Mouse (Mus musculus): ENCODE data around the gene Ndufv2.
"Not testable (repeated sequence)": the region's sequence is repeated elsewhere in the genome, so short reads cannot be mapped to it uniquely, and the experiment has no call there.

Gene Ndufv2

DNA sequence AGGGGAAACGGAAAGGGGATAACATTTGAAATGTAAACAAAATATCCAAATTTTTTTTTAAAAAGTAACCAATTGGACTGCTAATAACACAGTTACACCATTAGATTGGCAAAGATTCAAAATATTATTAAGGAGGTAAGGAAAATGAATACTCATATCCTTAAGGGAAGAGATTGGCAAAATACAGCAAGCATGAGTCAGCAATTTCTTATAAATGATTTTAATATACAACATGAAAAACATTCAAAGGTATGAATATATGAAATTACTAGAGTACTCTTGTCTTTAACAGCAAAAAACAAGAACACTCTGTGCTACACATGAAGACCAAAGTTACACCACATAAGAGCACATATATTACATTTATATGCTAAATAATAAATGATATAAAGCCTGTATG, 16.3 kb downstream of the Ndufv2 start:
- no peak for DNase-seq (ENCODE audit: low spot score in 2 of 2)

DNA sequence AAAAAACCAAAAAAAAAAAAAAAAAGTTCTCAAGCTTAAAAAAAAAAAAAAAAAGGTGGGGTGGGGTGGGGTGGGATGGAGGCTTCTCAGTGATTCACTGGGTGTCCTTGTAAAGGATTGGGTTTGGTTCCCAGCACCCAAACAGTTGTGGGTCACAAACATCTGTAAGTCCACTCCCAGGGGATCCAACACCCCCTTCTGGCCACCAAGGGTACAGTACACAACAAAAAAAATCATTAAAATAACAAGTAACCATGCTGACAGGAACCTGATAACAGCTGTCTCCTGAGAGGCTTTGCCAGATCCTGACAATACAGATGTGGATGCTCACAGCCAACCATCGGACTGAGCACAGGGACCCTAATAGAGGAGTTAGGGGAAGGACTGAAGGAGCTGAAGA, 16.9 kb downstream of the Ndufv2 start:
- DNase-seq (ENCODE audit: low spot score in 2 of 2), result no peak

DNA sequence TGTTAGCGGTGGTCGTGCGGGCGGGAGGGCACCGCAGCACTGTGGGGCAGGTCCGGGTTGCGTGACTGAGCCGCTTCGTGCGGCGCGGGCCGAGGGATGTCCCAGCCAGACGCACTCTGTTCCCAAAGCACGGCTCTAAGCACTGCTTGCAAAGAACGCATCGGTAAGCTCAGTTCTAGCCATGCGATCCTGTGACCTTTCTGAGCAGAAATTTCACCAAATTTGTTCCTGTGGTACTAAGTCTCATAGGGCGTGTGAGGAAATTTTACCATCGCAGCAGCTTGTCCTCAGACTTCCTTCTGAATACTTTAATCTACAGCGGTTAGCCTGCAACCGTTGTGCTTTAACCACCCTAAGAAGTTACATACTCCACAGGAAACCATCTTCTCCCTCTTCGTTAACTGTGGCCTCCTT, 23.9 kb downstream of the Ndufv2 start:
- no peak for DNase-seq (ENCODE audit: low spot score in 2 of 2)

DNA sequence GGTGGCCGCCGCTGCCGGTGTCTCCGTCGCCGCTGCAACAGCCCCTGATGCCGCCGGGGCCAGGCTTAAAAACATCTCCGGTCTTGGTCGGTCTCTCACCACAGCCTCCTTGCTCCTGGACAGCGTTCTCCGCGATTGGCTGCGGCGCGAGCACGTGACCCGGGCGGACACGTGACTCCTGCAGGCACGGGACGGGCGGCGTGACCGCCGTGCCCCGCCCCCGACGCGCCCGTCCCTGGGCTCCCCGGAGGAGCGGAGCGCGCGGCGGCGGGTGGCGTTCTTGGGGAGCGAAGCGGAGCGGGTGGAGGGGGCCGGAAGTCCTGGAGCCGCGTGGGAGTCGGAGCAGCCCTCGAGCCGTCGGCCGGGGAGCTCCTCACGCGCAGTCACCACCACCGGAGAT, 24.4 kb downstream of the Ndufv2 start, which contains the start of gene Ankrd12:
Gene Ankrd12 (minus strand): TSS at position 156 of the 400 bp plus-strand sequence.
- peak; percentile 94 to 96 for DNase-seq (ENCODE audit: low spot score in 2 of 2)

DNA sequence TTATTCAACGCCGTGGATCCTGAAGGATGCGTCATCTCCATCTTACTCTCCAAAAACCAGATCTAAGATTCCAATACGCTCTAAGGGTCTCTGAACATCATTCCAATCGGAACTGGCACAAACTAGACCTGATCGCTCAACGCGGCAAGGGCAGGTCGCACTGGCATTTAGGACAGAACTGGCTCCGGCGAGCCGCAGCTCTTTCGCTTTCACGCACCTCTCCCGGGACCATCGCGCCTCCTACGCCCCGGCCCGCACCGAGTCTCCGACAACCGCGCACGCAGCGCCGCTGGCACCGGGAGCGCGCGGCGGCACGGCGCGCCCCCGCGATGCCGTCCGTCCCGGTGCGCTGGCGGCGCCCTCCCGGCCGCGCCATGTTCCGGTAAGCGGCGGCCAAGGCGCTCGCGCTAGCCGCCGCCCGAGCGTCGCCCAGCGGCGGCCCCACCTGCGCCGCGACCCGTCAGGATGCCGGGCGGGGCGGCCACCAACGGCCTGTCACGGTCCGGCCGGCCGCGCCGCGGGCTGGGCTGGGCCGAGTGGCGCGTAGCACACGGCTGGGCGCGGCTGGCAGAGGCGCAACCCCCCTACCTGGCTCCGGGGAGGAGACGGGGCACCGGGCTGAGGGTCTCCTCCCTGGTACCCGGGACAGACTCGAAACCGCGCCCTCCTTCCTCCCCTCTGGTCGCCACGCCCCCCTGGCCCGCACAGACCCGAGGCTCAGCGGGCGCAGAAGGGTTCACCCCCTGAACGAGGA, 25.0 kb downstream of the Ndufv2 start:
- DNase-seq (ENCODE audit: low spot score in 2 of 2), result peak; percentile 49 to 80

DNA sequence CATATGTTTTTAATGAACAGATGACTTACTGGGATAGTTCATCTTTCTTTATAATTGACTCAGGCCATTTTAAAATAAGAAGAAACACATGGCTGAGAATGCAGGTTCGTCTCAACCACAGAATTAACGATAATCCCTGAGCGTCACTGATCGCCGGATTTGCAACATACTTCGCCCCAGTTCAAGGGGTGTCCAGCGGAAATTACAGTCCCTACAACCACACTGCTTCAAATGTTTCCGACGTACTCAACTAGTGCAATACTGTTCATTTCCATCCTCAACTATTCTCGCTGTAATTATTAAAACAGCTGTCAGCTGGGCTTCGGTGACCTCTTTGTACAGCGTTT, 25.6 kb downstream of the Ndufv2 start:
- no peak for DNase-seq (ENCODE audit: low spot score in 2 of 2)

DNA sequence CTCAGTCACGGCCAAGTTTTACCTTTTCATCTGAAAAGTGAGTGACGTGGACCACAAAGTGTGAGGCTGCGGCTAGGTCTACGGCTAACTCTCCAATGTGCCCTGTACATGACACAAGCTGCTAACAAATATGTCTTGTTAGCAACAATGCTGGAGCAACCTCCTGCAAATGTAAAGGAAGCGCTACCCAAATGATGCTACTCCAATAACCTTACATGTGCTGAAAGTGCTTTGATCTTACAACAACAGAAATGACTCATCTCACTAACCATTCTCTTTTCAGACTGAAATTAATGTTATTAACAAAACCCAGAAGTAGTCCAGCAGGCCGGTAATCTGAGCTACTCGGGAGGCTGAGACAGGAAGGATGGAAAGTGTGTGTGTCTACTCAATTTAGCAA, 27.4 kb downstream of the Ndufv2 start:
- no peak for DNase-seq (ENCODE audit: low spot score in 2 of 2)

DNA sequence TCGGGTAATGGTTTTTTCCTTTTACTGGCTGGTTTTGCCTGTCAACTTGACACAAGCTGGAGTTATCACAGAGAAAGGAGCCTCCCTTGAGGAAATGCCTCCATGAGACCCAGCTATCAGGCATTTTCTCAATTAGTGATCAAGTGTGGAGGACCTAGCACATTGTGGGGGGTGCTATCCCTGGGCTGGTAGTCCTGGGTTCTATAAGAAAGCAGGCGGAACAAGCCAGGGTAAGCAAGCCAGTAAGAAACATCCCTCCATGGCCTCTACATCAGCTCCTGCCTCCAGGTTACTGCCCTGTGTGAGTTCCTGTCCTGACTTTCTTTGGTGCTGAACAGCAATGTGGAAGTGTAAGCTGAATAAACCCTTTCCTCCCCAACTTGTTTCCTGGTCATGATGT, 32.3 kb downstream of the Ndufv2 start:
- DNase-seq (ENCODE audit: low spot score in 2 of 2), result not testable (repeated sequence)

DNA sequence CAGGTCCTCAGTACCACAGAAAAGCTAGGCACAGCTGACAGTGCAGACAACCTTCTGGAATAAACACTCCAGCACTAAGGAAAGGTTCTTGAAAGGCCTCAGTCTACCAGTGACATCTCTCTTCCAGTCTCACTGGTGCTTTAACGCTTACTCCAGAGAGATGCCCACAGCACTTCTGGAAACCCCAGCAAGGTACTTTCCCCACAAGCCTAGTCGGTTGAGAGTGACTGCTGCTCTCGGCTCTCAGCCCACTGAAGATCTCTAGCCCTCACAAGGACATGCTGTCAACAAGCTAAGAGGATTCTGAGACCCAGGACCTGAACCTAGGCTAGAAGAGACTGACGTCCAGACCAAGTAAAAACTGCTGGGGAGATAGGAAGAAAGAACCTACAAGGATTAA, 36.2 kb downstream of the Ndufv2 start:
- DNase-seq (ENCODE audit: low spot score in 2 of 2), result no peak

DNA sequence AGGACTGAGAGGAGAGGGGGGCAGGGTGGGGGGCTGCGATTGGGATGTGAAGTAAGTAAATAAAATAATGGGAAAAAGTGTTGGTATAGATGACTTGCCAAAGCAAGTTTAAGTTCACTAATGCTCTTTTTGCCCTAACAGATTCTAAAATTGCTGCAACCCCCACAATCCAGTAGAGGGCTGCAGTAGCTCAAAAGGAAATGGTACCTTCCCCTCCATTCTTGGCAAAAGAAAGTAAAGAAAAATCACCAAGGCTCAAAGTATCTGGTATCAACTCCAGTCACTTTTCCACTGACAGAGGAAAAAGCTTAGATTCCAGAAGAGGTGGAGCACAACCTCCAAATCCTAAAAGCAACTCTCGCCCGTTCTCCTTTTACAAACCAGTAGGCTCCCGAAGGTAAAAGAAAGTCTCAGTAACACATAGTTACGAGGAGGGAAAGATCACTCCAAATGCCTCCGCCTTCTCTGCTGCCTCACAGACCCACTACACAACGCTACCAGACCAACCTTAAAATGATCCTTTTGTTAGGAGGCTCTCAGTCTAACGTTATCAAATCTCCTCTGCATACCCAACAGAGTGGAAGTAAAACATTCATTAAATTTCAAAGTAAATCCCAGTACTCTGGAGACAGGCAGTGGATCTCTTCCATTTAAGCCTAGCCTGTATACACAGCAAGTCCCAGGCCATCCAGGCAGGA, 40.0 kb downstream of the Ndufv2 start:
- no peak for DNase-seq (ENCODE audit: low spot score in 2 of 2)

DNA sequence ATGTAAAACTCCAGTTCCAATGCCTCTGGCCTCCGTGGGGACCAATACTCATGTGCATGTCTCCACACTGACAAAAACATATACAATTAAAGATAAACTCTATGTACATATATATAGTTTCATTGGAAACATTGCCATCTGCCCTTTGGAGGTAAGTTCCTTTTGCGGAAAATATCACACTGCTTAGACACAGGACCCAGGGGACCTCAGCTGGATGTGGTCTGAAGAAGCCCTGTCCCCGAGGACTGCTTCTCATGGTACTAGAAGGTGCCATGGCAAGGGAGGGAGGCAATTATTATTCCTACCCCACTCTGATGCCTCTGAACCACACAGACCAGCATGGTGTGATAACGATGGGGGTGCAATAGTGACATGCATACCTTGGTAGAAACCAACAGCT, 43.2 kb downstream of the Ndufv2 start:
- no peak for DNase-seq (ENCODE audit: low spot score in 2 of 2)

DNA sequence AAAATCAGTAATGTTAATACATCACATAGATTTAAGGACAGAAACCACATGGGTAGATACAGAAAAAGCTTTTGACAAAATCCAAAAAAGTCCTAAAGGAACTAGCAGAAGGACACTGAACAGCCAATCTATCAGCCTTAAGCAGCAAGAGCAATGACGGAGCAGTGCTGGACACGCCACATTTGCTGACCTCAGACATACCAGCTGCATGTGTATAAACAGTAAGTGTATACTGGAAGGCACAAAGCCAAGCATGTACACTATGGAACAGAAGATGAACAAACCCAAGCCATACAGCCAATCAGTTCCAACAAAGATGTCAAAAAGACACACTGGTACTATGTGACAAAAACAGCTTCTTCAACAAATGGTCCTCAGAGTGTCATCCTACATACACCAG, 44.2 kb downstream of the Ndufv2 start:
- no peak for DNase-seq (ENCODE audit: low spot score in 2 of 2)

DNA sequence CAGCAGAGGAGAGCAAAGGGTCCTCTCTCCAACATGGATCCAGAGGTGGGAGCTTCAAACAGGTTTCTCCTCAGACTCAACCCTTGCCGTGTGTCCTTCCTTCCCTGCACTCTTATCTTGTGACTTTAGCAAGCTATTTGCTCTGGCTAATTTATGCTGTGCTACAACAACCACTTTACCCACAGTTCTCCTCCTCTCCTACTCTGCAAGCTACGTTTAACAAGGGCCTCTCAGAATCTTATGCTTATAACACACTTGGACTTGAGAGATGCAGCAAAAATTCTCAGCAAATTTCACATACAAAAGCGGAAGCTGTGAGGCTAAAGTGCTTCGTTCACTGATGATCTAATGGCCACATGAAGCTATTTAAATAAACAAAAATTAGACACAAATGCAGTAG, 48.0 kb downstream of the Ndufv2 start:
- no peak for DNase-seq (ENCODE audit: low spot score in 2 of 2)

DNA sequence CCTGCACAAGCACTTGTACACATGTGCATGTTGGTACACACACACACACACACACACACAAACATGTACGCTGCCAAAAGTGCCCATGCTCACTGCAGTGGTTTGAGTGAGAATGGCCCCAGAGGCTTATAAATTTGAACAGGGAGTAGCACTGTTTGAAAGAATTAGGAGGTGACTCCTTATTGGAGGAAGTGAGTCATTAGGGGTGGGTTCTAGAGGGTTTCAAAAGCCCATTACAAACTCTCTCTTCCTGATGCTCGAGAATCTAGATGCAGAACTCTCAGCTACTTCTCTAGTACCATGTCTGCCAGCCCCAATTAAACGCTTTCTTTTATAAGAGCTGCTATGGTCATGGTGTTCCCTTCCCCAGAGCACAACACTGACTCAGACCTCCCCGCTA, 52.6 kb downstream of the Ndufv2 start:
- DNase-seq (ENCODE audit: low spot score in 2 of 2), result no peak

DNA sequence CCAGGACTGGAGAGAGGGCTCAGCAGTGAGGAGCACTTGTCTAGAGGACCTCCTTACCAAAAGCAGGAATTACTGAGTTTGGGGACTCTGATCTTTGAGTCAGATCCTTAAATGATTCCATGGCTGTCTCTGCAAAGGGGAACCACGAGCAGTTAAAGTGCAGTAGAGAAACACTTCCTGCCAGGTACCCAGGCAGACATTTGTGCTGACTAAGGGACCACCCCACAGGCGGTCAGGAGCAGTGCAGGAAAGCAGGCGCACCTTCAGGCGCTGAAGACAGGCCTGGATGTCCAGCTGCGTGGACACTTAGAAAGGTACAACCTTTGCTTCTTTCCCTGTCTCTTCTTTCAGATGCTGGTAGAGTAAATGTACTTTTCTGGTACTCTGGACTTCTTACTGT, 53.2 kb downstream of the Ndufv2 start:
- DNase-seq (ENCODE audit: low spot score in 2 of 2), result no peak

DNA sequence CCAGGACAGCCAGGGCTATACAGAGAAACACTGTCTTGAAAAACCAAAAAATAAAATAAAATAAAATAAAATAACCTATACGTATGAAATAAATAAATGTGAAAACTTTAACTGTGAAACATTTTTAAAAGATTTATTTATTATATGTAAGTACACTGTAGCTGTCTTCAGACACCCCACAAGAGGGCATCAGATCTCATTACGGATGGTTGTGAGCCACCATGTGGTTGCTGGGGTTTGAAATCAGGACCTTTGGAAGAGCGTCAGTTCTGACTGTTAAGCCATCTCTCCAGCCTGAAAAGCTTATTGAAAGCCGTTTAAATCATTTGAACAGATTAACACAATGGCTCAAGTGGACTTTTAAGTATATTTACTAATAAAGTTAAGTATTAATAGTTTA, 57.7 kb downstream of the Ndufv2 start:
- not testable (repeated sequence) for DNase-seq (ENCODE audit: low spot score in 2 of 2)

DNA sequence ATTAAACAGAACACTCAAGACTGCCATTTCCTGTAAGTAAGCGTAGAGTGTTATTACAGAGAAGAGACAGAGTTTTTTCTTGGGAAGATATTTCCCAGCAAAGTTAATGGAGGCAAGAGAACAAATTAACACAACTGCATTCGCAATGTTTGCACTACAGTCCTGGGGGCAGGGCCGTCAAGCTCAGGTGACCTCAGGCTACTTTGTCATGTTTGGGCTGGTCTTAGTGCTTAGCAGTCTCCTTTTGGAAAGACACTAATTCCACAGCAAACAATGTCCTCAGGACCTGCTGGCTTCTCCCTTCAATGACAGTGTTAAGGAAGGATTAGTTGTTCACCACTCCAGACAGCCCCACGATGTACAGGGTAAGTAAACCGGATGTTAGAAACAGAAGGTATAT, 60.3 kb downstream of the Ndufv2 start:
- no peak for DNase-seq (ENCODE audit: low spot score in 2 of 2)

DNA sequence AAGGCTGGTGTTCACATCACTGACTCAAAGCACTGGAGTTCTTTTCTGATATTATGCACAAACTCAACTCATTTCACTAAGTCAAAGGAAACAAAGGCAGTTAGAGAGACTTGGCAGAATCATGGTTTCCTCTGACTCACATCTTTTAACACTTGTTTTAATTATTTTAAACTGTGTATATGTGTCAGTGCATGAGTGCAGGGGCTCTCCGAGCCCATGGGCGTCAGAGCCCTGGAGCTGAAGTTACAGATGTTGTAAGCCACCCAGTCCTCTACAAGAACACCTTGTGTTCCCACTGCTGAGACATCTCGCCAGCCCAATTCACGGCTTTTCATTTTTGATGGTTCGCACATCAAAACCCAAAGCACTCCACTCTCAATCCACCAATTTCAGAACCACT, 68.1 kb downstream of the Ndufv2 start:
- DNase-seq (ENCODE audit: low spot score in 2 of 2), result no peak

DNA sequence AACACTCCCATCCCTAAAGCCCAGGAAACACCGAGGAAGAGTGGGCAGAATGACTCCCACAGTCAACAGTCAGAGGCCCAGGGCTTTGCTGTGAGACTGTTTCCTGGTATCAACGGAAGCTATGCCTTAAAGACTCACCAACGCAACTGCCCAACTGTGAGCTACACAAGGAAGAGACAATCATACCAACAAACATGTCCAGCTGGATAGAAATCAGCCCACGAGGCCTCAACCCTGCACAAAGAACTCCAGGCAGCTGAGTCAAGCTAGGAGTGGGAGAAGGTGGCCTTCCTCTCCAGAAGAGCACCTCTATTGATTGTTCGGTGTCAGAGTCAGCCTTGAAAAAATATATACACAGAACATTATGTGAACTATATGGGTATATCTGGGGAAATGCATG, 69.4 kb downstream of the Ndufv2 start:
- no peak for DNase-seq (ENCODE audit: low spot score in 2 of 2)
